Mouse (Mus musculus) G1E (cell line): ENCODE measurements around the gene Sorbs1.

ENCODE experiments used
- CTCF ChIP-seq: IDR thresholded peaks from 2 replicates; pipeline ENCODE4 v1.5.1; 2012; ENCODE audit warnings: low read depth, low read length, inconsistent platforms, mixed read lengths
- GATA1 ChIP-seq: IDR thresholded peaks from 2 replicates; pipeline ENCODE4 v1.6.1; 2012; ENCODE audit warnings: borderline replicate concordance, low read length, inconsistent platforms, mixed read lengths
- GATA2 ChIP-seq: IDR thresholded peaks from 2 replicates; pipeline ENCODE4 v1.6.1; 2012; ENCODE audit warnings: low read depth, low read length, inconsistent platforms, borderline replicate concordance
- TAL1 ChIP-seq: conservative IDR thresholded peaks from 2 replicates; pipeline ENCODE4 v1.6.1; 2012; ENCODE audit warnings: low read depth, low read length, inconsistent platforms, mixed read lengths

GRCm38 (mm10) chr19:40359712-40360394, 153.7 kb downstream of the Sorbs1 start:
- TF ChIP-seq CTCF = no peak
- TF ChIP-seq TAL1 = no peak
- no peak for TF ChIP-seq GATA2
- TF ChIP-seq GATA1 = no peak
